Mouse (Mus musculus) bone marrow, adult 2 months (tissue): ENCODE measurements at regions not wholly inside any gene's neighbourhood (a gene's known extent, or its start where the extent isn't known, plus 50 kb on each side); places are given as distances from the start of the nearest gene placed in this dataset.

Experiments used
- H3K27ac ChIP-seq: fragments of 200-500 bp; 2 replicates; pipeline ENCODE4 v1.5.1; 2012; ENCODE audit warnings: low read depth, mild to moderate bottlenecking, control low read depth, inconsistent platforms, low read length; ENCODE audit not compliant: control insufficient read depth, poor library complexity, insufficient read depth
- H3K4me1 ChIP-seq: fragments of 200-500 bp; 2 replicates; pipeline ENCODE4 v1.6.1; 2011; ENCODE audit warnings: low read length; ENCODE audit not compliant: control insufficient read depth, insufficient read depth
- H3K4me3 ChIP-seq: fragments of 200-500 bp; replicated peaks from 2 replicates; pipeline ENCODE3; 2011; ENCODE audit warnings: mild to moderate bottlenecking, low read depth, low read length, control low read depth; ENCODE audit not compliant: control insufficient read depth
- CTCF ChIP-seq: fragments of 200-500 bp; IDR thresholded peaks from 2 replicates; pipeline ENCODE4 v1.5.1; 2011; ENCODE audit warnings: low read length, control low read depth; ENCODE audit not compliant: control insufficient read depth, insufficient read depth
- POLR2A ChIP-seq: fragments of 200-500 bp; IDR thresholded peaks from 2 replicates; pipeline ENCODE4 v1.6.1; 2011; ENCODE audit warnings: low read depth, mild to moderate bottlenecking, control low read depth, low read length, borderline replicate concordance; ENCODE audit not compliant: control insufficient read depth
- WGBS: fragments of 180-500 bp; shearing (Covaris S2); methylation state at CpG from one replicate; pipeline ENCODE4 v1.1.7; 2018; 5-methylcytosine and 5-hydroxymethylcytosine counted together

- Histone ChIP-seq H3K4me1 (no peaks in the 10 kb centered on the region), H3K27ac (no peak overlapping the region), H3K4me3 (no peak overlapping the region)
- TF ChIP-seq CTCF (no peak), POLR2A (no peak)
- WGBS: 87% methylated on average over 4 of the region's 4 CpGs
These were observed 249.1 kb upstream of the Sp8 start for GRCm38 (mm10) chr12:118597015-118597414.

- TF ChIP-seq CTCF (no peak), POLR2A (no peak)
- 70% methylated on average over 18 of the region's 18 CpGs for WGBS
- Histone ChIP-seq H3K4me3 (no peak overlapping the region), H3K27ac (no peak overlapping the region), H3K4me1 (no peaks in the 10 kb centered on the region)
These were observed 251.2 kb upstream of the Sp8 start for GRCm38 (mm10) chr12:118594781-118595574.

- TF ChIP-seq CTCF (no peak), POLR2A (no peak)
- WGBS: 85% methylated on average over 12 of the region's 12 CpGs
- no peaks in the 10 kb centered on the region for H3K4me1 ChIP-seq
- no peak overlapping the region for H3K27ac ChIP-seq
- no peak overlapping the region for H3K4me3 ChIP-seq
These were observed 262.1 kb upstream of the Sp8 start for GRCm38 (mm10) chr12:118583829-118584628.

- Histone ChIP-seq H3K27ac (no peak overlapping the region), H3K4me3 (no peak overlapping the region)
- 4% methylated on average over 2 of the region's 2 CpGs for WGBS
These were observed 268.6 kb upstream of the Sp4 start for GRCm38 (mm10) chr12:118569811-118570210.

GRCm38 (mm10) chr12:118566681-118567080 is 265.4 kb upstream of the Sp4 start:
- Histone ChIP-seq H3K4me1 (no peaks in the 10 kb centered on the region), H3K27ac (no peak overlapping the region), H3K4me3 (no peak overlapping the region)
- TF ChIP-seq CTCF (no peak), POLR2A (no peak)

More at GRCm38 (mm10) chr12:118569811-118570210, 268.6 kb upstream of the Sp4 start:
- no peak for TF ChIP-seq POLR2A
- no peak for TF ChIP-seq CTCF
- no peaks in the 10 kb centered on the region for H3K4me1 ChIP-seq

GRCm38 (mm10) chr12:118564394-118565112 is 263.3 kb upstream of the Sp4 start:
- no peak overlapping the region for H3K4me3 ChIP-seq
- no peak overlapping the region for H3K27ac ChIP-seq
- TF ChIP-seq POLR2A: no peak
- no peak for TF ChIP-seq CTCF
- WGBS: 27% methylated on average over 9 of the region's 9 CpGs
- no peaks in the 10 kb centered on the region for H3K4me1 ChIP-seq

GRCm38 (mm10) chr12:118562226-118562625 is 261.0 kb upstream of the Sp4 start:
- Histone ChIP-seq H3K4me3 (no peak overlapping the region), H3K27ac (no peak overlapping the region), H3K4me1 (no peaks in the 10 kb centered on the region)
- WGBS: 77% methylated on average over 2 of the region's 2 CpGs
- TF ChIP-seq POLR2A (no peak), CTCF (no peak)

- no peaks in the 10 kb centered on the region; the same call in 1 of the 2 replicates for H3K4me1 ChIP-seq
- H3K27ac ChIP-seq: no peak overlapping the region
- TF ChIP-seq CTCF: no peak
- no peak for TF ChIP-seq POLR2A
- 80% methylated on average over 1 of the region's 1 CpGs for WGBS
- no peak overlapping the region for H3K4me3 ChIP-seq
These were observed 247.8 kb upstream of the Sp4 start for GRCm38 (mm10) chr12:118549071-118549470.
